Mouse (Mus musculus): ENCODE data around the gene Phf21a.

- TF ChIP-seq CTCF (IDR thresholded peaks at IDR 0.05; ENCODE audit: extremely low read depth, insufficient read depth, insufficient read length, insufficient replicate concordance) (no peak), POLR2A (IDR thresholded peaks at IDR 0.05; ENCODE audit: low read depth, low read length) (no peak)
Observed at GRCm38 (mm10) chr2:92253777-92254176, 160.9 kb downstream of the Phf21a start.

Data from spleen, adult 2 months (tissue).